Mouse (Mus musculus): ENCODE results near the gene Hist1h4i.

Gene Hist1h4i

GRCm38 (mm10) chr13:22007872-22008271 is 33.3 kb downstream of the Hist1h4i start:
- DNase-seq, result no peak

- DNase-seq, result no peak
Measured at GRCm38 (mm10) chr13:22007121-22007510, 34.0 kb downstream of the Hist1h4i start.

GRCm38 (mm10) chr13:22006334-22007120 is 34.6 kb downstream of the Hist1h4i start:
- peak in 1 of 2 experiments; percentile 28 for DNase-seq

- no peak for DNase-seq
Measured at GRCm38 (mm10) chr13:22005605-22006333, 35.4 kb downstream of the Hist1h4i start.

- DNase-seq, result no peak
Measured at GRCm38 (mm10) chr13:22001823-22002222, 39.3 kb downstream of the Hist1h4i start.

- DNase-seq, result no peak
Measured at GRCm38 (mm10) chr13:22001346-22001745, 39.8 kb downstream of the Hist1h4i start.

- DNase-seq, result no peak
Measured at GRCm38 (mm10) chr13:21999147-21999546, 42.0 kb downstream of the Hist1h4i start.

- no peak for DNase-seq
Measured at GRCm38 (mm10) chr13:21998412-21998811, 42.8 kb downstream of the Hist1h4i start.

GRCm38 (mm10) chr13:21997821-21998220 is 43.3 kb downstream of the Hist1h4i start:
- no peak for DNase-seq

- DNase-seq, result no peak
Measured at GRCm38 (mm10) chr13:21997201-21997820, 43.9 kb downstream of the Hist1h4i start.

GRCm38 (mm10) chr13:21996840-21997185 is 44.3 kb downstream of the Hist1h4i start:
- DNase-seq, result no peak

GRCm38 (mm10) chr13:21996101-21996839 is 44.9 kb downstream of the Hist1h4i start:
- DNase-seq, result no peak

GRCm38 (mm10) chr13:21995331-21995914 is 45.7 kb downstream of the Hist1h4i start:
- no peak for DNase-seq

GRCm38 (mm10) chr13:21994896-21995295 is 46.3 kb downstream of the Hist1h4i start:
- no peak for DNase-seq

GRCm38 (mm10) chr13:21993957-21994738 is 47.0 kb downstream of the Hist1h4i start:
- no peak for DNase-seq

GRCm38 (mm10) chr13:21992550-21992949 is 48.6 kb downstream of the Hist1h4i start:
- no peak for DNase-seq
